Mouse (Mus musculus) embryonic facial prominence, embryonic 12.5 days (tissue): ENCODE measurements around the gene Gpx8. TPM values are rescaled to one million over a fixed set of nuclear protein-coding genes. Genes with fewer than 3 reads are reported as not detected.
A peak's percentile ranks its signal among the peaks of the same experiment; 100 is the strongest.

Experiments used
- ATAC-seq: fragments of 200-750 bp; cut with Nextera tagmentation; 2 replicates; pipeline ENCODE4 v1.8.0; 2017; ENCODE audit not compliant: insufficient number of reproducible peaks, insufficient read depth, low FRiP score, low TSS enrichment
- H3K27ac ChIP-seq: fragments of 300-500 bp; sonication (generic); 2 replicates; pipeline ENCODE4 v1.5.1; 2016; ENCODE audit warnings: mild to moderate bottlenecking
- H3K27me3 ChIP-seq: fragments of 300-500 bp; sonication (generic); 2 replicates; pipeline ENCODE4 v1.6.1; 2016; ENCODE audit warnings: mild to moderate bottlenecking, moderate library complexity
- H3K36me3 ChIP-seq: fragments of 300-500 bp; sonication (generic); 2 replicates; pipeline ENCODE4 v1.6.1; 2016; ENCODE audit warnings: mild to moderate bottlenecking
- H3K4me1 ChIP-seq: fragments of 300-500 bp; sonication (generic); 2 replicates; pipeline ENCODE4 v1.6.1; 2016
- H3K4me2 ChIP-seq: fragments of 300-500 bp; sonication (generic); replicated peaks from 2 replicates; pipeline ENCODE4 v1.6.1; 2016; ENCODE audit warnings: mild to moderate bottlenecking, moderate library complexity
- H3K4me3 ChIP-seq: fragments of 300-500 bp; sonication (generic); 2 replicates; pipeline ENCODE4 v1.5.1; 2016; ENCODE audit warnings: mild to moderate bottlenecking
- H3K9ac ChIP-seq: fragments of 300-500 bp; sonication (generic); 2 replicates; pipeline ENCODE4 v1.6.1; 2016; ENCODE audit warnings: mild to moderate bottlenecking, moderate library complexity
- H3K9me3 ChIP-seq: fragments of 300-500 bp; sonication (generic); 2 replicates; pipeline ENCODE4 v1.6.1; 2016; ENCODE audit warnings: mild to moderate bottlenecking, moderate library complexity
- WGBS: fragments of 180-500 bp; shearing (Covaris S2); methylation state at CpG from one replicate; pipeline ENCODE4 v1.1.7; 2016; 5-methylcytosine and 5-hydroxymethylcytosine counted together
- polyA plus RNA-seq: library from polyadenylated mRNA; unstranded; fragments of >200 nt; fragmentation: Nextera tagmentation; extraction: Ambion mirVana; gene quantifications from 2 replicates; pipeline ENCODE4 v1.2.1, GENCODE M21; 2016

Gpx8 gene
- polyA plus RNA-seq, 1 experiment from 2014 or later = 164 TPM

DNA sequence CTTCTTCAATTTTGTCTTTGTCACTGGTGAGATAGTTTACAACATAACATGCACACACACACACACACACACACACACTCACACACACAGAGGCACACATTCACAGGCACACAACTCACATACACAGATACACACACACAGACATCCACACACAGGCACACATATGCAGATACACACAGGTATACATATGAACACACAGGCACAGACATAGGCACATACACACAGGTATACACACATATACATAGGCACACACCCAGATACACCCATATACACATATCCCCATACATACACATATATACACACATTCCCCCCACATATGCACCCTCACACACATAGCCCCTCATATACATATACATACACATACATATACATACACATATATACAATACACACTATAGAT lies 808 bp upstream of the Gpx8 start:
- H3K4me2 ChIP-seq = no peak overlapping the region
- H3K4me3 ChIP-seq = no peak overlapping the region

GRCm38 (mm10) chr13:113045458-113046110 lies 626 bp downstream of the Gpx8 start:
- H3K27me3 ChIP-seq = no peaks in the 10 kb centered on the region
- H3K4me3 ChIP-seq = peak overlapping the region; percentile 59
- H3K36me3 ChIP-seq = peaks cover 21% of the 10 kb centered on the region
- peaks cover 11% of the 10 kb centered on the region for H3K4me1 ChIP-seq
- peak overlapping the region; percentile 65 for H3K27ac ChIP-seq
- peak overlapping the region; percentile 50 for H3K9ac ChIP-seq
- 15% methylated on average over 18 of the region's 18 CpGs for WGBS
- no peaks in the 10 kb centered on the region for H3K9me3 ChIP-seq
- ATAC-seq = no peak
- H3K4me2 ChIP-seq = peak overlapping the region; percentile 70

More for the DNA sequence above, 808 bp upstream of the Gpx8 start:
- H3K9me3 ChIP-seq = no peaks in the 10 kb centered on the region
- H3K36me3 ChIP-seq = peaks cover 18% of the 10 kb centered on the region
- no peak overlapping the region for H3K9ac ChIP-seq
- H3K27me3 ChIP-seq = no peaks in the 10 kb centered on the region
- no peak overlapping the region for H3K27ac ChIP-seq
- H3K4me1 ChIP-seq = peaks cover 11% of the 10 kb centered on the region
- ATAC-seq = peak; percentile 44

DNA sequence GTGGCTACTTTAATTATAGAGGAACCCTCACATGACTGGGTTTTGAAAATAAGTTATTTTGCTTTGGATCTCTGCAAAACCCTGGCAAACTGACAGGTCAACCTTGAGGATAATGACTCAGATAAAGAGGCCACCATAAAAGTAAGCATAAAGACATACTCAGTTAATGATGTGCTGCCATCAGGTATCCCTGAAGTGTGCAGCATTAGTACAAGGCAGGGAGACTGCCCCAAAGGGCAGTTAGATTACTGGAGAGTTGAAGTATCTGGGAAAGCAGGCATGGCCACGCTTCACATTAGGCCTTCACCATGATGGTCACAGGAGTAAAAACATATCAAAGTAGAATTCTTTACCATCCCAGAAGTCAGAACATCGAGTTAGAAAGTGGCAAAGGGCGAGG lies 1.3 kb downstream of the Gpx8 start:
- Histone ChIP-seq H3K9me3 (no peaks in the 10 kb centered on the region), H3K27me3 (no peaks in the 10 kb centered on the region), H3K4me2 (peak overlapping the region; percentile 70), H3K4me3 (peak overlapping the region; percentile 59), H3K9ac (peak overlapping the region; percentile 49; the same call in 1 of the 2 replicates), H3K36me3 (peaks cover 21% of the 10 kb centered on the region), H3K27ac (no peak overlapping the region), H3K4me1 (peaks cover 11% of the 10 kb centered on the region)
- ATAC-seq = no peak
- 49% methylated on average over 3 of the region's 3 CpGs for WGBS

- no peaks in the 10 kb centered on the region for H3K36me3 ChIP-seq
- 0 out of 2 replicates have a peak, but pooled peaks cover 6% of the 10 kb centered on the region for H3K4me1 ChIP-seq
- H3K4me3 ChIP-seq = peak overlapping the region; percentile 51
- no peak overlapping the region for H3K27ac ChIP-seq
- no peaks in the 10 kb centered on the region for H3K9me3 ChIP-seq
- ATAC-seq = peak; percentile 85
- WGBS = 0% methylated on average over 4 of the region's 4 CpGs
- peak overlapping the region; percentile 95 for H3K4me2 ChIP-seq
- H3K9ac ChIP-seq = no peak overlapping the region
- H3K27me3 ChIP-seq = peaks cover 35% of the 10 kb centered on the region
Measured at GRCm38 (mm10) chr13:113035852-113036251, 10.4 kb downstream of the Gpx8 start.

- Histone ChIP-seq H3K4me2 (peak within 1 kb of the TSS; percentile 95), H3K27ac (no peak within 1 kb of the TSS), H3K4me3 (peak within 1 kb of the TSS; percentile 51), H3K36me3 (no peaks in the 10 kb centered on the region), H3K27me3 (peaks cover 35% of the 10 kb centered on the region), H3K9ac (peak within 1 kb of the TSS; percentile 50), H3K9me3 (no peaks in the 10 kb centered on the region), H3K4me1 (0 out of 2 replicates have a peak, but pooled peaks cover 6% of the 10 kb centered on the region)
- under 1% methylated on average over 46 of the region's 46 CpGs for WGBS
- ATAC-seq = no peak
Measured at GRCm38 (mm10) chr13:113034950-113035421, 11.2 kb downstream of the Gpx8 start, which contains the start of gene Cdc20b. Cdc20b (plus strand) TSS chr13:113035111.

- Histone ChIP-seq H3K4me3 (peak overlapping the region; percentile 51), H3K36me3 (no peaks in the 10 kb centered on the region), H3K9ac (no peak overlapping the region), H3K27ac (no peak overlapping the region), H3K27me3 (peaks cover 35% of the 10 kb centered on the region), H3K4me2 (peak overlapping the region; percentile 95), H3K4me1 (0 out of 2 replicates have a peak, but pooled peaks cover 6% of the 10 kb centered on the region), H3K9me3 (no peaks in the 10 kb centered on the region)
- no peak for ATAC-seq
- 2% methylated on average over 11 of the region's 11 CpGs for WGBS
Measured at GRCm38 (mm10) chr13:113034271-113034886, 11.8 kb downstream of the Gpx8 start.

- H3K36me3 ChIP-seq = no peaks in the 10 kb centered on the region
- H3K27me3 ChIP-seq = peaks cover 35% of the 10 kb centered on the region
- no peak for ATAC-seq
Measured at GRCm38 (mm10) chr13:113032831-113033230, 13.4 kb downstream of the Gpx8 start.

GRCm38 (mm10) chr13:113031792-113032571 lies 14.2 kb downstream of the Gpx8 start:
- no peaks in the 10 kb centered on the region for H3K36me3 ChIP-seq
- no peaks in the 10 kb centered on the region for H3K9me3 ChIP-seq
- H3K4me3 ChIP-seq = peak overlapping the region; percentile 53
- WGBS = 1% methylated on average over 40 of the region's 40 CpGs
- ATAC-seq = peak; percentile 41; the same call in 1 of the 2 replicates
- H3K9ac ChIP-seq = peak overlapping the region; percentile 61
- H3K27ac ChIP-seq = peak overlapping the region; percentile 36; the same call in 1 of the 2 replicates
- peak overlapping the region; percentile 92 for H3K4me2 ChIP-seq
- H3K27me3 ChIP-seq = peaks cover 32% of the 10 kb centered on the region
- 0 out of 2 replicates have a peak, but pooled peaks cover 6% of the 10 kb centered on the region for H3K4me1 ChIP-seq

More at GRCm38 (mm10) chr13:113032831-113033230, 13.4 kb downstream of the Gpx8 start:
- no peak overlapping the region for H3K27ac ChIP-seq
- H3K4me2 ChIP-seq = no peak overlapping the region
- no peak overlapping the region for H3K9ac ChIP-seq
- H3K9me3 ChIP-seq = no peaks in the 10 kb centered on the region
- H3K4me3 ChIP-seq = no peak overlapping the region
- H3K4me1 ChIP-seq = 0 out of 2 replicates have a peak, but pooled peaks cover 6% of the 10 kb centered on the region

DNA sequence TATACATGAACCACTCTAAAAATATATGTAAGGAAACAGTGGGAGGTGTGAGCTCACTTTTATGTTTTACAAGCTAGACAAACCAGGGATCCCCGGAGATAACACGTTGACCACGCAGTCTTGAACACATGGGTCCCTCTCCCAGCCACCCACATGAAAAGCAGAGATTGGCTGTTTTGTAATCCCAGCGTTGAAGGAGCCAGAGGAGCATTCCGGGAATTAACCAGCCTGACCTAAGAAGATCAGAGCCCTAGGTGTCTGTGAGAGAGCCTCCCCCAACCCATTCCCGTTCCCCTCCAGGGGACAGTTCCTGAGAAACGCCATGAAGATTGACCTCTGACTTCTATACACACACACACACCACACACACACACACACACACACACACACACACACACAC lies 14.9 kb downstream of the Gpx8 start:
- H3K9ac ChIP-seq = peak overlapping the region; percentile 61
- H3K36me3 ChIP-seq = no peaks in the 10 kb centered on the region
- no peak for ATAC-seq
- H3K27ac ChIP-seq = no peak overlapping the region
- H3K4me3 ChIP-seq = peak overlapping the region; percentile 53
- peaks cover 32% of the 10 kb centered on the region for H3K27me3 ChIP-seq
- peak overlapping the region; percentile 92 for H3K4me2 ChIP-seq
- H3K4me1 ChIP-seq = 0 out of 2 replicates have a peak, but pooled peaks cover 6% of the 10 kb centered on the region
- WGBS = 2% methylated on average over 7 of the region's 7 CpGs
- H3K9me3 ChIP-seq = no peaks in the 10 kb centered on the region

GRCm38 (mm10) chr13:113023274-113024143 lies 22.7 kb downstream of the Gpx8 start:
- Histone ChIP-seq H3K9me3 (no peaks in the 10 kb centered on the region), H3K27ac (no peak overlapping the region), H3K4me1 (no peaks in the 10 kb centered on the region), H3K9ac (no peak overlapping the region), H3K36me3 (no peaks in the 10 kb centered on the region), H3K27me3 (peaks cover 6% of the 10 kb centered on the region; the same call in 1 of the 2 replicates), H3K4me2 (no peak overlapping the region), H3K4me3 (no peak overlapping the region)
- no peak for ATAC-seq
- WGBS = 78% methylated on average over 17 of the region's 17 CpGs

- WGBS = 74% methylated on average over 8 of the region's 8 CpGs
- ATAC-seq = no peak
- no peaks in the 10 kb centered on the region for H3K4me1 ChIP-seq
- no peak overlapping the region for H3K27ac ChIP-seq
- no peak overlapping the region for H3K4me2 ChIP-seq
- no peak overlapping the region for H3K9ac ChIP-seq
- no peaks in the 10 kb centered on the region for H3K36me3 ChIP-seq
- H3K27me3 ChIP-seq = peaks cover 6% of the 10 kb centered on the region; the same call in 1 of the 2 replicates
- no peaks in the 10 kb centered on the region for H3K9me3 ChIP-seq
- H3K4me3 ChIP-seq = no peak overlapping the region
Measured at GRCm38 (mm10) chr13:113022467-113022866, 23.7 kb downstream of the Gpx8 start.
